Comparison of ENCODE assay signal across 17 mouse cellular contexts in the genomic region with DNA sequence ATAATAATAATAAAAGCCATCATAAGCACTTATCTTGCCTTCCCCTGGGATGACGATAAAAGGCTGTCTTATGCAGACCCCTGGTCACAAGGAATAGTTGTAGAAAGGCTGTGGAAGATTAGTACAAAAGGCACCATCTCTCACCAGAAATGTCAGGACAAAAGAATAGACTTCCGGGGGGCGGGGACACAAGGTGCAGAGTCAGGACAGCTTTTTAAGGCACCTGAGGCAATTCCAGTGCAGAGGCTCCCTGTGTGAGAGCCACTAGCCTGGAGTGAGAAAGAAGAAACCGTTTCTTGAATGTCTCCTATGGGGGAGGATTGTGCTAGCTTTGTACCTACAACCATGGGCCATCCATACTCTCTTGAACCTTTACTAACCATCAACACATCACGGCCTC.
"Had no signal": no experiment of that assay in that cellular context is flagged by ENCODE, and none has a peak within 500 bp of the region (broad histone marks: within the 10 kb centered on the region; RNA-seq: fewer than 3 reads in every experiment).

No protein-coding gene starts in this region.

- H3K27ac ChIP-seq: layer of hippocampus, adult 2 months; liver, embryonic 13.5 days; macrophage; midbrain, embryonic 12.5 days; midbrain, embryonic 15.5 days; neural tube, embryonic 12.5 days; neural tube, embryonic 15.5 days; stomach, embryonic 15.5 days had no signal

- H3K9ac ChIP-seq: liver, embryonic 13.5 days; lung, embryonic 14.5 days; midbrain, embryonic 12.5 days; midbrain, embryonic 15.5 days; neural tube, embryonic 12.5 days; neural tube, embryonic 15.5 days; stomach, embryonic 15.5 days had no signal

- ATAC-seq: lung, postnatal 0 days; midbrain, embryonic 15.5 days had no signal

- H3K36me3 ChIP-seq: midbrain, embryonic 15.5 days; neural tube, embryonic 15.5 days; stomach, embryonic 15.5 days had no signal

- H3K4me2 ChIP-seq: liver, embryonic 13.5 days; lung, embryonic 14.5 days; midbrain, embryonic 12.5 days; midbrain, embryonic 15.5 days; neural tube, embryonic 12.5 days; neural tube, embryonic 15.5 days; stomach, embryonic 15.5 days had no signal

- H3K4me3 ChIP-seq: layer of hippocampus, adult 2 months; liver, embryonic 13.5 days; midbrain, embryonic 12.5 days; midbrain, embryonic 15.5 days; neural tube, embryonic 12.5 days; neural tube, embryonic 15.5 days; stomach, embryonic 15.5 days had no signal

- H3K27me3 ChIP-seq: liver, embryonic 13.5 days; midbrain, embryonic 12.5 days; midbrain, embryonic 15.5 days; neural tube, embryonic 12.5 days; neural tube, embryonic 15.5 days; stomach, embryonic 15.5 days had no signal

- H3K9me3 ChIP-seq: liver, embryonic 13.5 days; midbrain, embryonic 12.5 days; midbrain, embryonic 15.5 days; neural tube, embryonic 12.5 days; neural tube, embryonic 15.5 days; stomach, embryonic 15.5 days had no signal

- DNase-seq: kidney, adult 18-20 months; kidney, postnatal 25 days; layer of hippocampus, adult 9-11 months; liver, embryonic 13.5 days; lung, embryonic 14.5 days; right cerebral cortex, adult 18-20 months; right cerebral cortex, postnatal 14 days; spleen, adult 18-20 months; thymus, postnatal 36 days had no signal
